Mouse (Mus musculus): ENCODE results near the gene Pcbp4. TPM values are rescaled to one million over a fixed set of nuclear protein-coding genes. Genes with fewer than 3 reads are reported as not detected.

Gene Pcbp4
- polyA plus RNA-seq, 1 experiment from 2014 or later = 186 TPM

- Histone ChIP-seq H3K4me3 (no peak overlapping the region; the same call in 1 of the 2 replicates), H3K36me3 (no peaks in the 10 kb centered on the region), H3K9me3 (no peaks in the 10 kb centered on the region), H3K27me3 (ENCODE audit: insufficient read depth, poor library complexity, severe bottlenecking) (peaks cover 4% of the 10 kb centered on the region; the same call in 1 of the 2 replicates), H3K27ac (peak overlapping the region; percentile 64; the same call in 1 of the 2 replicates), H3K4me1 (peaks cover 87% of the 10 kb centered on the region)
- no peak for DNase-seq (ENCODE audit: low spot score)
- 87% methylated on average over 8 of the region's 8 CpGs for WGBS
Observed at GRCm38 (mm10) chr9:106449947-106450346, 3.1 kb upstream of the Pcbp4 start.

- peak overlapping the region; percentile 64 for H3K27ac ChIP-seq
- 8% methylated on average over 9 of the region's 9 CpGs for WGBS
- H3K4me3 ChIP-seq = peak overlapping the region; percentile 22; the same call in 1 of the 2 replicates
- peaks cover 4% of the 10 kb centered on the region; the same call in 1 of the 2 replicates for H3K27me3 ChIP-seq (ENCODE audit: insufficient read depth, poor library complexity, severe bottlenecking)
- H3K9me3 ChIP-seq = no peaks in the 10 kb centered on the region
- H3K4me1 ChIP-seq = peaks cover 90% of the 10 kb centered on the region
- no peaks in the 10 kb centered on the region for H3K36me3 ChIP-seq
- no peak for DNase-seq (ENCODE audit: low spot score)
Observed at GRCm38 (mm10) chr9:106450661-106451060, 2.4 kb upstream of the Pcbp4 start.

GRCm38 (mm10) chr9:106451298-106451697 lies 1.8 kb upstream of the Pcbp4 start:
- 69% methylated on average over 11 of the region's 11 CpGs for WGBS
- peak overlapping the region; percentile 22; the same call in 1 of the 2 replicates for H3K4me3 ChIP-seq
- DNase-seq (ENCODE audit: low spot score) = no peak
- peak overlapping the region; percentile 39; the same call in 1 of the 2 replicates for H3K27ac ChIP-seq
- H3K9me3 ChIP-seq = no peaks in the 10 kb centered on the region
- H3K36me3 ChIP-seq = 0 out of 2 replicates have a peak, but pooled peaks cover 1% of the 10 kb centered on the region
- peaks cover 4% of the 10 kb centered on the region; the same call in 1 of the 2 replicates for H3K27me3 ChIP-seq (ENCODE audit: insufficient read depth, poor library complexity, severe bottlenecking)
- peaks cover 93% of the 10 kb centered on the region for H3K4me1 ChIP-seq

GRCm38 (mm10) chr9:106451899-106452298 lies 1.2 kb upstream of the Pcbp4 start:
- no peak for DNase-seq (ENCODE audit: low spot score)
- H3K4me3 ChIP-seq = no peak overlapping the region
- peak overlapping the region; percentile 39 for H3K27ac ChIP-seq

GRCm38 (mm10) chr9:106452351-106452750 lies 740 bp upstream of the Pcbp4 start:
- no peak for DNase-seq (ENCODE audit: low spot score)
- peaks cover 98% of the 10 kb centered on the region for H3K4me1 ChIP-seq
- no peaks in the 10 kb centered on the region for H3K9me3 ChIP-seq
- peaks cover 4% of the 10 kb centered on the region; the same call in 1 of the 2 replicates for H3K27me3 ChIP-seq (ENCODE audit: insufficient read depth, poor library complexity, severe bottlenecking)
- 0 out of 2 replicates have a peak, but pooled peaks cover 10% of the 10 kb centered on the region for H3K36me3 ChIP-seq
- WGBS = 30% methylated on average over 6 of the region's 6 CpGs
- peak overlapping the region; percentile 94 for H3K27ac ChIP-seq
- peak overlapping the region; percentile 87 for H3K4me3 ChIP-seq

More at GRCm38 (mm10) chr9:106451899-106452298, 1.2 kb upstream of the Pcbp4 start:
- Histone ChIP-seq H3K27me3 (ENCODE audit: insufficient read depth, poor library complexity, severe bottlenecking) (peaks cover 4% of the 10 kb centered on the region; the same call in 1 of the 2 replicates), H3K36me3 (0 out of 2 replicates have a peak, but pooled peaks cover 7% of the 10 kb centered on the region), H3K9me3 (no peaks in the 10 kb centered on the region), H3K4me1 (peaks cover 98% of the 10 kb centered on the region)
- WGBS = 48% methylated on average over 2 of the region's 2 CpGs

GRCm38 (mm10) chr9:106452821-106453220 lies 270 bp upstream of the Pcbp4 start:
- no peaks in the 10 kb centered on the region for H3K9me3 ChIP-seq
- DNase-seq (ENCODE audit: low spot score) = no peak
- H3K36me3 ChIP-seq = 0 out of 2 replicates have a peak, but pooled peaks cover 10% of the 10 kb centered on the region
- peak overlapping the region; percentile 94 for H3K27ac ChIP-seq
- peaks cover 4% of the 10 kb centered on the region; the same call in 1 of the 2 replicates for H3K27me3 ChIP-seq (ENCODE audit: insufficient read depth, poor library complexity, severe bottlenecking)
- 4% methylated on average over 7 of the region's 7 CpGs for WGBS
- H3K4me1 ChIP-seq = peaks cover 98% of the 10 kb centered on the region
- peak overlapping the region; percentile 87 for H3K4me3 ChIP-seq

- H3K9me3 ChIP-seq = no peaks in the 10 kb centered on the region
- H3K4me3 ChIP-seq = peak overlapping the region; percentile 87
- H3K36me3 ChIP-seq = 0 out of 2 replicates have a peak, but pooled peaks cover 23% of the 10 kb centered on the region
- peak overlapping the region; percentile 94 for H3K27ac ChIP-seq
- DNase-seq (ENCODE audit: low spot score) = peak; percentile 86
- H3K4me1 ChIP-seq = peaks cover 98% of the 10 kb centered on the region
- 2% methylated on average over 20 of the region's 20 CpGs for WGBS
- H3K27me3 ChIP-seq (ENCODE audit: insufficient read depth, poor library complexity, severe bottlenecking) = peaks cover 4% of the 10 kb centered on the region; the same call in 1 of the 2 replicates
Observed at GRCm38 (mm10) chr9:106454071-106454761, 1.1 kb downstream of the Pcbp4 start.

- H3K27ac ChIP-seq = peak overlapping the region; percentile 94
- H3K27me3 ChIP-seq (ENCODE audit: insufficient read depth, poor library complexity, severe bottlenecking) = peaks cover under 1% of the 10 kb centered on the region; the same call in 1 of the 2 replicates
- no peaks in the 10 kb centered on the region for H3K9me3 ChIP-seq
- peaks cover 30% of the 10 kb centered on the region; the same call in 1 of the 2 replicates for H3K36me3 ChIP-seq
- WGBS = under 1% methylated on average over 17 of the region's 17 CpGs
- peak overlapping the region; percentile 87 for H3K4me3 ChIP-seq
- peaks cover 100% of the 10 kb centered on the region for H3K4me1 ChIP-seq
- DNase-seq (ENCODE audit: low spot score) = peak; percentile 85
Observed at GRCm38 (mm10) chr9:106454888-106455681, 2.0 kb downstream of the Pcbp4 start.

- peaks cover 96% of the 10 kb centered on the region for H3K4me1 ChIP-seq
- DNase-seq (ENCODE audit: low spot score) = no peak
- H3K27ac ChIP-seq = peak overlapping the region; percentile 94
- H3K27me3 ChIP-seq (ENCODE audit: insufficient read depth, poor library complexity, severe bottlenecking) = no peaks in the 10 kb centered on the region
- no peaks in the 10 kb centered on the region for H3K9me3 ChIP-seq
- H3K4me3 ChIP-seq = peak overlapping the region; percentile 87
- 42% methylated on average over 15 of the region's 15 CpGs for WGBS
- peaks cover 44% of the 10 kb centered on the region for H3K36me3 ChIP-seq
Observed at GRCm38 (mm10) chr9:106456325-106457162, 3.5 kb downstream of the Pcbp4 start.

- H3K4me1 ChIP-seq = peaks cover 90% of the 10 kb centered on the region
- H3K27me3 ChIP-seq (ENCODE audit: insufficient read depth, poor library complexity, severe bottlenecking) = no peaks in the 10 kb centered on the region
- WGBS = 60% methylated on average over 9 of the region's 9 CpGs
- peak overlapping the region; percentile 87 for H3K4me3 ChIP-seq
- H3K36me3 ChIP-seq = peaks cover 50% of the 10 kb centered on the region
- no peaks in the 10 kb centered on the region for H3K9me3 ChIP-seq
- H3K27ac ChIP-seq = peak overlapping the region; percentile 94
- no peak for DNase-seq (ENCODE audit: low spot score)
Observed at GRCm38 (mm10) chr9:106457163-106457559, 4.1 kb downstream of the Pcbp4 start.

GRCm38 (mm10) chr9:106457920-106458319 lies 4.8 kb downstream of the Pcbp4 start:
- WGBS = 66% methylated on average over 5 of the region's 5 CpGs
- H3K4me1 ChIP-seq = peaks cover 83% of the 10 kb centered on the region
- DNase-seq (ENCODE audit: low spot score) = no peak
- no peak overlapping the region for H3K4me3 ChIP-seq
- no peaks in the 10 kb centered on the region for H3K9me3 ChIP-seq
- peaks cover 57% of the 10 kb centered on the region for H3K36me3 ChIP-seq
- H3K27ac ChIP-seq = peak overlapping the region; percentile 42; the same call in 1 of the 2 replicates
- peaks cover 1% of the 10 kb centered on the region; the same call in 1 of the 2 replicates for H3K27me3 ChIP-seq (ENCODE audit: insufficient read depth, poor library complexity, severe bottlenecking)

- peaks cover 73% of the 10 kb centered on the region for H3K36me3 ChIP-seq
- WGBS = 69% methylated on average over 15 of the region's 15 CpGs
Observed at GRCm38 (mm10) chr9:106459946-106460345, 6.9 kb downstream of the Pcbp4 start.

More at GRCm38 (mm10) chr9:106459946-106460345, 6.9 kb downstream of the Pcbp4 start:
- Histone ChIP-seq H3K4me1 (peaks cover 79% of the 10 kb centered on the region), H3K27ac (no peak overlapping the region), H3K27me3 (ENCODE audit: insufficient read depth, poor library complexity, severe bottlenecking) (peaks cover 21% of the 10 kb centered on the region), H3K9me3 (no peaks in the 10 kb centered on the region), H3K4me3 (no peak overlapping the region; the same call in 1 of the 2 replicates)
- no peak for DNase-seq (ENCODE audit: low spot score)
